Comparison of ENCODE assay signal across 11 mouse cellular contexts in genomic region chr1:20867241-20867902, GRCm38 (mm10). TPM values are rescaled to one million over a fixed set of nuclear protein-coding genes. Genes with fewer than 3 reads are reported as not detected.
DNase-seq lines count a peak whose midpoint lies in the region; ATAC-seq lines count a peak whose summit lies in the region.
"Had no signal": no experiment of that assay in that cellular context is flagged by ENCODE, and none has a peak within 500 bp of the region (broad histone marks: within the 10 kb centered on the region; RNA-seq: fewer than 3 reads in every experiment).

No protein-coding gene starts in this region.

- no peak overlapping the region for H3K4me3 ChIP-seq in forebrain, embryonic 11.5 days (ENCODE audit: low read depth, low read length)
- H3K4me3 ChIP-seq in midbrain, embryonic 12.5 days = no peak overlapping the region
- H3K4me3 ChIP-seq: erythroblast, embryonic 14.5 days; limb, embryonic 13.5 days had no signal

- H3K27me3 ChIP-seq in forebrain, embryonic 11.5 days (ENCODE audit: control insufficient read depth, insufficient read depth, low read length) = no peaks in the 10 kb centered on the region
- no peaks in the 10 kb centered on the region; the same call in 1 of the 2 replicates for H3K27me3 ChIP-seq in midbrain, embryonic 12.5 days
- H3K27me3 ChIP-seq: limb, embryonic 13.5 days had no signal

- peaks cover 6% of the 10 kb centered on the region; the same call in 1 of the 2 replicates for H3K4me1 ChIP-seq in forebrain, embryonic 11.5 days (replicated peaks; ENCODE audit: control insufficient read depth, insufficient read depth, low read length)
- peaks cover 19% of the 10 kb centered on the region for H3K4me1 ChIP-seq in midbrain, embryonic 12.5 days
- H3K4me1 ChIP-seq: limb, embryonic 13.5 days had no signal

- H3K9me3 ChIP-seq in forebrain, embryonic 11.5 days (ENCODE audit: control insufficient read depth, low read length) = no peaks in the 10 kb centered on the region
- no peaks in the 10 kb centered on the region for H3K9me3 ChIP-seq in midbrain, embryonic 12.5 days
- H3K9me3 ChIP-seq: limb, embryonic 13.5 days had no signal

- DNase-seq in adrenal gland, adult (ENCODE audit: inconsistent age in 2 of 2, low spot score in 1 of 2) = peak; percentile 50 to 81
- no peak for DNase-seq in adrenal gland, adult 8-10 months
- DNase-seq in adrenal gland, postnatal 36 days = peak; percentile 34 to 61
- no peak for DNase-seq in forebrain, embryonic 11.5 days (ENCODE audit: low spot score)
- no peak for DNase-seq in lung, postnatal 10 days
- DNase-seq in frontal cortex, postnatal 36 days (ENCODE audit: low spot score in 2 of 2) = no peak
- DNase-seq in yolk sac, embryonic 10.5 days (ENCODE audit: low spot score) = no peak
- DNase-seq: kidney, adult 11 months had no signal

- ATAC-seq in forebrain, embryonic 11.5 days (replicated peaks; ENCODE audit: low FRiP score) = peak; percentile 55
- ATAC-seq in midbrain, embryonic 12.5 days (ENCODE audit: low FRiP score, low read depth) = peak; percentile 81

- no peak overlapping the region for H3K9ac ChIP-seq in forebrain, embryonic 11.5 days (ENCODE audit: low read length)
- no peak overlapping the region for H3K9ac ChIP-seq in midbrain, embryonic 12.5 days (replicated peaks)
- H3K9ac ChIP-seq: limb, embryonic 13.5 days had no signal

- no peak overlapping the region for H3K4me2 ChIP-seq in forebrain, embryonic 11.5 days (ENCODE audit: low read depth, low read length, severe bottlenecking)
- H3K4me2 ChIP-seq in midbrain, embryonic 12.5 days (replicated peaks) = no peak overlapping the region
- H3K4me2 ChIP-seq: limb, embryonic 13.5 days had no signal

- H3K36me3 ChIP-seq in forebrain, embryonic 11.5 days (ENCODE audit: control insufficient read depth, insufficient read depth, low read length) = no peaks in the 10 kb centered on the region
- no peaks in the 10 kb centered on the region for H3K36me3 ChIP-seq in midbrain, embryonic 12.5 days
- H3K36me3 ChIP-seq: limb, embryonic 13.5 days had no signal

- H3K27ac ChIP-seq in forebrain, embryonic 11.5 days (ENCODE audit: low read depth, low read length) = 0 out of 2 replicates have a peak overlapping the region, but pooled peaks have one; percentile 33
- peak overlapping the region; percentile 73 for H3K27ac ChIP-seq in midbrain, embryonic 12.5 days (replicated peaks)
- H3K27ac ChIP-seq: limb, embryonic 13.5 days had no signal

- 19% methylated on average over 8 of the region's 8 CpGs for WGBS in forebrain, embryonic 11.5 days
- WGBS in midbrain, embryonic 12.5 days = 17% methylated on average over 8 of the region's 8 CpGs

RNA-seq across cellular contexts. Expression of gene Paqr8, which starts 23.0 kb away (rescaled TPM):
- 10 to 100 TPM; 57.6 to 67.3 (median 63.0) TPM for total RNA-seq in adrenal gland, adult 8-10 months (2022)
- 10 to 100 TPM; 45.1 to 62.9 TPM for total RNA-seq in adrenal gland, postnatal 36 days (2021)
- polyA plus RNA-seq in forebrain, embryonic 11.5 days (2014; fragmentation: Nextera tagmentation; extraction: Ambion mirVana) = 7.3 and 9.3 TPM in 2 replicates
- polyA plus RNA-seq in midbrain, embryonic 12.5 days (2016; fragmentation: Nextera tagmentation; extraction: Ambion mirVana) = 8.9 and 11.8 TPM in 2 replicates

RNA-seq across cellular contexts. Expression of gene Mcm3, which starts 47.3 kb away (rescaled TPM):
- total RNA-seq in adrenal gland, adult 8-10 months (2022) = 10 to 100 TPM; 12.9 to 19.4 (median 15.7) TPM
- total RNA-seq in adrenal gland, postnatal 36 days (2021) = 10 to 100 TPM; 20.7 to 22.1 TPM
- 234 and 261 TPM in 2 replicates for polyA plus RNA-seq in forebrain, embryonic 11.5 days (2014; fragmentation: Nextera tagmentation; extraction: Ambion mirVana)
- polyA plus RNA-seq in midbrain, embryonic 12.5 days (2016; fragmentation: Nextera tagmentation; extraction: Ambion mirVana) = 117 and 118 TPM in 2 replicates

Comparison
In these comparisons a context has a peak if more than half of its experiments do, and no peak if none do; other contexts are left out.
1. DNase-seq: peak in adrenal gland, adult (2 of 2) and adrenal gland, postnatal 36 days (2 of 2); none in adrenal gland, adult 8-10 months (single experiment), forebrain, embryonic 11.5 days (single experiment), lung, postnatal 10 days (single experiment), frontal cortex, postnatal 36 days (0 of 2) and yolk sac, embryonic 10.5 days (single experiment).